Mouse (Mus musculus) kidney, adult 2 months (tissue): ENCODE measurements around the gene Tap1.
"Not testable (repeated sequence)": the region's sequence is repeated elsewhere in the genome, so short reads cannot be mapped to it uniquely, and the experiment has no call there.

ENCODE experiments used
- CTCF ChIP-seq: fragments of 200-500 bp; conservative IDR thresholded peaks from 2 replicates; pipeline ENCODE4 v1.5.1; 2011; ENCODE audit warnings: low read depth, mild to moderate bottlenecking, control low read depth, low read length, moderate library complexity, mixed read lengths; ENCODE audit not compliant: insufficient read depth, insufficient read length
- POLR2A ChIP-seq: fragments of 200-500 bp; IDR thresholded peaks from one replicate; pipeline ENCODE4 v1.6.1; 2011; ENCODE audit warnings: low read depth, low read length, control low read depth

- not testable (repeated sequence) for TF ChIP-seq CTCF, POLR2A
Observed at GRCm38 (mm10) chr17:34219801-34220200, 32.4 kb downstream of the Tap1 start.
